Mouse (Mus musculus): ENCODE results near the gene Wwc2.

GRCm38 (mm10) chr8:47847931-47848330 is 142.8 kb downstream of the Wwc2 start:
- no peak for TF ChIP-seq CTCF (IDR thresholded peaks at IDR 0.05; ENCODE audit: low read depth, low read length)
- TF ChIP-seq POLR2A (IDR thresholded peaks at IDR 0.05; ENCODE audit: borderline replicate concordance, low read depth, low read length) = no peak
